Mouse (Mus musculus): ENCODE data around the gene Capn9.

DNA sequence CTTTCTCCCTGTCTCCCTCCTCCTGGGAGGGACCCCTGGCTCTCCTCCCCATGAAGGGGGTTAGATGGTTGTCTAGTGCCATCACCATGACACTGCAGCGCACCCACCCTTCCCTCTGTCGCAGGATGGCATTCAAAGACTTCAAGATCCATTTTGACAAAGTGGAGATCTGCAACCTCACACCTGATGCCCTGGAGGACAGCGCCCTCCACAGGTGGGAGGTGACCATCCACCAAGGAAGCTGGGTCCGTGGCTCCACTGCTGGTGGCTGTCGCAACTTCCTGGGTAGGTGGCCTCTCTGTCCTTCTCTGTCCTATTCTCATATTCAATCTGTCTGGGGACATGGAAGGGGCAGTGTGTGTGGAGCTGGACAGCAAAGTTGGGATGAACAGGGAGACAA lies 28.2 kb downstream of the Capn9 start:
- TF ChIP-seq MAX (IDR thresholded peaks at IDR 0.05; ENCODE audit: low read length) (no peak), POLR2A (IDR thresholded peaks at IDR 0.05; ENCODE audit: low read depth, low read length) (no peak), CHD1 (IDR thresholded peaks at IDR 0.05; ENCODE audit: low read depth, low read length) (no peak)

All from CH12.LX (cell line).